Mouse (Mus musculus) mouse embryonic stem cell (cell line): ENCODE results near the gene Erg.

Experiments
- in situ Hi-C, 2 experiments: fragments of 300-500 bp; cut with MboI; formaldehyde crosslinking; loops; 1 replicate in 1 of 2; 3 replicates in 1 of 2; pipeline ENCODE4 v1.14.3; 2019 to 2020; ENCODE audit warnings: low sequenced_read_pairs in 2 of 2, low pct_unique_long_range_greater_than_20kb in 1 of 2, mixed read lengths in 1 of 2; ENCODE audit not compliant: unreplicated experiment in 1 of 2

Erg gene

GRCm38 (mm10) chr16:95427512-95427911, 158.9 kb downstream of the Erg start:
- in situ Hi-C loops: no loop called here

DNA sequence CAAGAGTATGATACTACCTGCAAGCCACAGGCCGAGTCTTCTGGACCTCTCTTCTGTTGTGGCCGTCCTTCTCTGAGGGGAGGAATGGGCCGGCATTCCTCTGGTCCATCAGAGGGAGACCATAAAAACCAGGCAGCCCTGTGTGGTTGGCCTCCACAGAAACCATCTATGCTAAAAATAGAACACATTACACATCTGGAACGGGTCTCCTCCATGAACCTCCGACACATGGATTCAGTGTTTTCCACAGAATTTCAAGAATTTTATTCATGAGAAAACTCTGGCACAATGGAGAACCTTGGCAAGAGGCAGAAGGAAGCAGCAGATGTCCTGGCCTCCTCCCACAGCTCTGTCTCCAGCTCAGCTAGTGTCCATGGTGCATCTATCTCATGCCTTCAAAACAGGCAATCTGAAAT, 163.7 kb downstream of the Erg start:
- in situ Hi-C loops: no loop called here

DNA sequence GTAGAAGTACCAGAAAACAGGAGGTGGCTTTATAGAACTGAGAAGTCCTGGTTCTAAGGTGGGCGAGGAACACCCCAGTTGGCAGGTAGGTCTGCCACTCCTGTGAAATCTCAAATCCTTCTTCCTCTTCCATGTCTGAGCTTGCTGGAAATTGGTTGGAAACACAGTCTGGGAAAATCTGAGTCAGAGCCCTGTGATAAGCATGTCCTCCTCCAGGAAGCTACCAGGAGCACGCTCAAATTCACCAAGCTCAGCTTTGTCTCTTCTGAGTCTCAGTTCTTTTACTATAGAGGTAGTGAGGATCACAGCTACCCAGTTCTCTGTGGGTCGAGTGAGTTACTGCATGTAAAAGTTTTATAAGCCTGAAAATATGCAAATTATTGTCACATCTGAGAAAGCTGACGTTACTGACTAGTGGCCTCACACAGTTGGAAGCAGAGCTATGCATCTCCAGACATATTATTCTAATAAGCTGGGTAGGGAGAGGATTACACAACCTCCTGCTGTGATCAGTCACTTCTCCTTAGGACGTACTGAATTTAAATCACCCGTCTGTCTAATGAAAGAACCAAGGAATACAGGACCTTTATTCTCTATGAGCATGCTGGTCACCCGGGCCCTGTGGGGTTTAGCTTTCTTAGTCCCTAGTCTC, 165.0 kb downstream of the Erg start:
- in situ Hi-C loops: no loop called here

DNA sequence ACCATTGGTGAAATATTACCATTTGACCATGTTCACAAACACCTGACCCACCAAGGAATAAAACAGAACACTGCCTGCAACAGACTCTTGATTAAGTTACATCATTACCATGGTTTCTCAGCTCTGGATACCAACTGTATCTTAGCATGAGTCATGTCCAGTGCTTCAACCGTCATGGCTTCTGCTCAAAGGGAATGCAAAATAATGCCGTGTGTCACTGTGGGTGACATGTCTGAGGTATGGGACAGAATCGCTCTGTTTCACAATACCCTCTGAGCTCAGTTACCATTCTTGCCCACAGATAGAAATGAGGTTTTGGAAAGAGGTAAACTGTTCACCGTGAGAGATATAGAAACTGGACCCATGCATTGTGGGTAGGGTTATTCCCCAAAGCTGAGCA, 170.5 kb downstream of the Erg start:
- in situ Hi-C loops: no loop called here

GRCm38 (mm10) chr16:95415372-95415771, 171.0 kb downstream of the Erg start:
- in situ Hi-C loops: no loop called here

GRCm38 (mm10) chr16:95413401-95413959, 172.9 kb downstream of the Erg start:
- in situ Hi-C loops: no loop called here

- in situ Hi-C loops: no loop called here
Measured at GRCm38 (mm10) chr16:95408096-95408495, 178.3 kb downstream of the Erg start.

DNA sequence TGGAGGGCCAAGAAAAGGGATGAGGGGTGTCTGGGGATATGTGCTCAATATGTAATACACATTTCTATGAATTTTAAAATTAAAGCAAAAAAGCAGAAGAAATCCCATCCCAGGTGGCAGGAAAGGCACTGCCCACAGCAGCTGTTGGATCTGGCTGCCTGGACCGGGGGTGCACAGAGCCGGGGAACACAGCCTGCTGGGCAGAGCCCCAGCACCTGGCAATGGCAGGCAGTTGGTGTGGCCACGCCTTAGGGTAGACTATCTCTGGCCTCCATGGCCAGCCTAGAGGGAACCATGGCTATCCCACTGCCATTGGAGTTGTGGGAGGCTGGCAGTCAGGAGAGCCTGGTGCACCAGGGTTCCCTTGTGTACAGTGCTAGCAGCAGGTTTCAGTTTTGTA, 180.9 kb downstream of the Erg start:
- in situ Hi-C loops: no loop called here

GRCm38 (mm10) chr16:95403453-95403852, 182.9 kb downstream of the Erg start:
- in situ Hi-C loops: no loop called here

- in situ Hi-C loops: no loop called here
Measured at GRCm38 (mm10) chr16:95401869-95402268, 184.5 kb downstream of the Erg start.

DNA sequence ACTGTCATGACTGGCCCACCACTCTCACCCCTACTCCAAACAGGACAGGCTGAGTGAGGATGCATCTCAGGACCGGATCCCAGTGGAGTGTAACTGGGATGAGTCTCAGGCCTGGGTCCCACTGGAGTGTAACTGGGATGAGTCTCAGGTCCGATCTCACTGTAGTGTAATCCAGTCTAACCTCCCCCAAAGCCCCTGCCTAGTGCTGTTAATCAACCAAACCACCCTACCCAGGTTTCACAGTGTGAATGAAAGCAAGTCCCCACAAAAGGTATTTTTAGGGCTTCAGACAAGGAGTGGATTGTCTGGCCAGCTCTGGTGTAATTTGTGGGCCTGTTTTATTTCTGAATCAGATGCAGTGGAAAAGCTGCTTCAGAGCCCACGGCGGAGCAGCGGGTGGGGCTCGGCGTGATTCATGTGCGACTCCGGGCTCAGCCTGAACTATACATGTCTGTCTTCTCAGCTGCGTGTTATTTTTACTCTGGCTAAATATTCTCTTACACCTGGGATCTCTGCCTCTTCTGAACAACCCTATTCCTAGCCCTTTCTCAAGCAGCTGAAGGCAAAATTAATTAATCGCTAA, 187.5 kb downstream of the Erg start:
- in situ Hi-C loops: no loop called here

- in situ Hi-C loops: no loop called here
Measured at GRCm38 (mm10) chr16:95390787-95391186, 195.6 kb downstream of the Erg start.

GRCm38 (mm10) chr16:95388811-95389529, 197.4 kb downstream of the Erg start:
- in situ Hi-C loops: no loop called here

DNA sequence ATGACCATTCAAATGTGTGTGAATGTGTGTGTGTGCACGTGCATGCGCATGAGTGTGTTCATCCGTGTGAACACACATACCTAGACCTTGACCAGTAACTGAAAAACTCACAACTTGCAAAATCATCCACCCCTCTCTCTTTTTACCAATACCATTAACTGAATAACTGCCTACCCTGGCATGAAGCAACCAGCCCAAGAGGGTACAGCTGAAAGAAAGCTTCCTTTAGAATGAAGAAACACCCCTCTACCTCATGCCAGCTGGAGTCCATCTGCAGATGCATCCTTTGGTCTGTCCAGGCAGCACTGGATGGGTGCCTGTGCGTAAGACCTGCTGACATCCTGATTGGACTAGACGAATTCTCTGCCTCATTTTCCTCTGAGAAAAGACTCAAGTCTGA, 198.1 kb downstream of the Erg start:
- in situ Hi-C loops: no loop called here

DNA sequence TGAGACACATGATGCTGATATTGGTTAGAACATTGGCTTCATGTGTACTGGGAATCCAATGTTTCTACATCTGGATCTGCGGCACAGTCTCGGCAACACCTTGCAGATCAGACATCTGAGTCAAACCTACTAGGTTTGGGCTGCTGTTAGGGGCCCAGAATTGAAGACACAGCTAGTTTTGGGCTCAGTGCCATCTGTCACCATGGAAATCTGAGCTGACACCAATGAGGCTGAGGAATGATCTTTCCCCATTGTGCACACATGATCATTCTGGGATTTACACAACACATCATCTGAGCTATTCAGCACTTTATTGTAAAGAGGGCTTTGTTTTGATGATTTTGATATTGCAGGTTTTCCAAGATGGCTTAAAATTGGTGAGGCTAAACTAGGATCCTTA, 199.4 kb downstream of the Erg start:
- in situ Hi-C loops: no loop called here

DNA sequence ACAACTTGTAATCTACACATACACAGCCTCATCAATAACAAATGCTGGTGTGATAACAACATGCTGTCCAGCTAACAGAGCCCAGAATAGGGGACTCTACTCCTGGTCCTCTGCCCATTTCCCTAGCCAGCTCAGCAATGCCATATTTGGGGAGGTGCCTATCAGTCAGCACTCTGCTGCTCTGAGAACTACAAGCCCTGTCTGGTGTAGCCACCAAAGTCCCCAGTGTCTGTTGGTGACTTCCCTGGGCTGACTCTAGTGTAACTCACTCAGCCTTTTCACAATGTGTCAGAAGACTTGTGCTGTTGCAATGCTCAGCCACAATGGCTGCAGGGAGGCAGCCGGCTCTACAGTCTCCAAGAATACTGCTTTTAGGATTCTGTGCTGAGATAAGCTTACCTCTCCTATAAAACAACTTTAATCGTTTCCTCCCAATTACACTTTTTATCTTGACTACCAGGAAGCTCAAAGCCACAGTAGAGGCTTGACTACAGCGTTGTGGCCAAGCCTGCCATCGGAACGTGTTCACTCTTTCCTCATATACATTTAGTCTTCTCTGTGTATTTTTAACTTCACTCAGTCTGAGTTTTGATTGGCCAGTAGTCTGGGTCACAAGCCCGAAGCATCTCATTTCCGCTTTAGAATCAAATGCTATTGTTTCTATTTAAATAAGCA, 201.0 kb downstream of the Erg start:
- in situ Hi-C loops: no loop called here

- in situ Hi-C loops: no loop called here
Measured at GRCm38 (mm10) chr16:95384590-95385148, 201.7 kb downstream of the Erg start.

- in situ Hi-C loops: no loop called here
Measured at GRCm38 (mm10) chr16:95382251-95382650, 204.1 kb downstream of the Erg start.

GRCm38 (mm10) chr16:95376834-95377233, 209.6 kb downstream of the Erg start:
- in situ Hi-C loops: no loop called here
